Mouse (Mus musculus): ENCODE data around the gene Gm15217.

The Gm15217 gene

GRCm38 (mm10) chr14:46391621-46392170 is 12.5 kb downstream of the Gm15217 start:
- no peak for DNase-seq (ENCODE audit: low spot score in 2 of 2)

DNA sequence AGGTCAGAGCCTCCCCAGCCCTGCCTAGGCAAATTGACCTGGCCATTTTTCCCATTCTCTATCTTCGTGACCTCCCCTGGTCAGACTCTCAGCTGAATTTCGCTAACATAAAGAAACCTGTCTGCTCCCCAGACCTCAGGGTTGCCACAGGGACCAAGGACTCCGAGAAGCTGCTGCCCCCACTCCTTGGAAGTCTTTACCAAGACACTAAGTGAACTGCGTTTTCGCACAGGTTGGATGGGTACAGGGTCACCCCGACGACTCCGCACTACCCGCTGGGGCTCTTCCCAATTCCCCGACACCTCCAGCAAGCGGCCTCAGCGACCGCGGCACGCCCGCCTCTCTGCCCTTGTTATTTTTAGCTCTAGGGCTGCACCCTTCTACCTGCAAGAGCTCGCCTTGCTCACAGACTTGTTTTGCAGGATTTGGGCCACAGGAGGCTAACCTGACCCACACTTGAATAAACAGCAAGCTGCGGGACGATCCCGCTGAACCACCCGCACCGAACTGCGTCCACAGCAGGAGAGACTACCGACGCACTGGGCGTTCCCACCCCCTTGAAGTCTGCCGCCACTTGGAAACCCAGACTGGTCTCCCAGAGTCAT is 19.0 kb downstream of the Gm15217 start:
- no peak for DNase-seq (ENCODE audit: low spot score in 2 of 2)

GRCm38 (mm10) chr14:46399925-46400324 is 20.7 kb downstream of the Gm15217 start:
- no peak for DNase-seq (ENCODE audit: low spot score in 2 of 2)

- DNase-seq (ENCODE audit: low spot score in 2 of 2): no peak
These were observed 29.1 kb downstream of the Gm15217 start for GRCm38 (mm10) chr14:46408319-46408718.

DNA sequence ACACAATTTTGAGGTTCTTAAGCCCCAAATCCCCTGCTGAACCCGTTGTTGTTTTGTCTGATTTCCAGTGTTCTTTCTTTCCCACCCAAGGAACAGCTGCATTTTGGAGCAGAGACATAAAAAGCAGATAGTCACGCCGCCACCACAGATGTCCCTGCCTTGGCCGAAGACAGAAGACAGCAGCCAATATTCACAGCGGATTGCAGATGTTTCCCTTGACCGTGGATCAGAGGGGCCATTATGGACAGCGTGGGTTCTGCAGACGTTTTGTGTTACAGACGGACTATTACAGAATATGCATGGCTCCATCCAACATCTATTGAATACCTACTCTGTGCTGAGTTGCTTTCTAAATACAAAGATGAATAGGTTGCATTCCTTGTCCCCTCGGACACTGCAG is 29.8 kb downstream of the Gm15217 start:
- DNase-seq (ENCODE audit: low spot score in 2 of 2): no peak

GRCm38 (mm10) chr14:46410557-46411120 is 31.4 kb downstream of the Gm15217 start:
- no peak for DNase-seq (ENCODE audit: low spot score in 2 of 2)

DNA sequence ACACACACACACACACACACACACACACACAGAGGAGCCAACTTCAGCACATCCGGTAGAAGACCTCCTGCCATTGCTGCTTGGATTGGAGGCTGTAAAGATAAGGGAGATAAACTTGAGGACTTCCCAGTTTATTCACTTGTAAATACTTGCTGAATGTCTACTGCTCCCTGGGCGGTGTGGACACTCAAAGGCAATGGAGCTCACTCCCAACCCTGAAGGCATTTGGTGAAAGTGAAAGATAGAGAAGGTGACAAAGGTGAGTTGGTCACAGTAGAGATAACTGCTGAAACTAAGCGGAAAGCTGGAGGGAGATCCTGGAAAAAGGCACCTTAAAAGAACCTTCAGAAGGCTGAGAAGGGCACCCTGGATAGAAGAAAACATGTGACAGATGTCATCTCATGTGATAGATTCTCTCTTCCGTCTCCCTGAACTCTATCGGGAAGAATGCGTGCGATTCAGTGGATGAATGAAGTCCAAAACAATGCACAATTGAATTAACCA is 33.3 kb downstream of the Gm15217 start:
- no peak for DNase-seq (ENCODE audit: low spot score in 2 of 2)

DNA sequence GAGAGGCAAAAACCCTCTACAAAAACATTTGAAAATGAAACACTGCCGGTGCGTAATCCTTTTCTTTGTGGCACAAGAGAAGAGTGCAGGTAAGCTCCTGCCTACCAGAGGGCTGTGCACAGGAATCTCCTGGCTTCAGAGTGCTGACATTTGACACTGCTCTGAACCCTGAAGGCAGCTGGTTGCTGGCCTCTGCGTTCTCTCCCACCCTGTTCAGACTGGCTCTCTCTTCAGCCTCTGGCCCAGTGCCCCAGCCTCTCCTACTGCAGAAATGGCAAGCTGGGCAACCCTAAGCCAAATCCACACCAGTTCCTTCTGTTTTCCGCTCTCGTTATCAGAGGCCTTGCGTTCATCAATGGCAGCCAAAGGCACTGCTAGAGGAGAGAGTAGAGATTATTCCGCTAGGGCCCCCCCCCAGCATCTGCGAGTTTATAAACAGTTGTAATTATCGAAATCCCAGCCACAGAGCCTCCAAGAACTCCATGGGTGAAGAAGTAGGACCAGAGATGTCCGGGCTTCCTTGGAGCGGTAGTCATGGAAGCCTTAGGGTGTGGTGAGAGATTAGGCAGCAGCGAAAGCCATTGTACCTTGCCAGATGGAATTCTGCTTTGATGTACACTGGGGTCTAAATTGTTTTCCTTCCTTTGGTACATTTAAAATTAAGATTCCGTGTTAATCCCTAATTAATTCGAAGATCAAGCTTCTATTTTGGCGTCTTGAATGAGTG is 39.3 kb downstream of the Gm15217 start:
- no peak for DNase-seq (ENCODE audit: low spot score in 2 of 2)

DNA sequence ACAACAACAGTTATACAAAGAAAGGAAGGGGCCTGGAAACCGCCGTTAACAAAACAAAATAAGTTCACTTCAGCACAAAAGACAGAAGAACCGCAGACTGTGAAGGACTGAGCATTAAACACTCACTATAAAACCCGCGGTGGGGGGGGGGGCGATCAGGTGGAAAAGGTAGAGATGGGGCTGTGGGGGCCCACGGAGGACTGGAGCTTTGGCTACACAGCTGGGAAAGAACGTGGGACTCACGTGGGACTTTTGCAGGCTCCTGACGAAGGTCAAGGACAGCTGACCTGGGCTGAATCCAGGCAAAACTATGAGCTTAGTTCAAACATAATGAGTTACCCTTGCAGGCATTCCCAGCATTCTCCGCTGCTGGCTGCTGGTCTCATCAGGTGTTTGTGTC is 40.1 kb downstream of the Gm15217 start:
- DNase-seq (ENCODE audit: low spot score in 2 of 2): no peak

DNA sequence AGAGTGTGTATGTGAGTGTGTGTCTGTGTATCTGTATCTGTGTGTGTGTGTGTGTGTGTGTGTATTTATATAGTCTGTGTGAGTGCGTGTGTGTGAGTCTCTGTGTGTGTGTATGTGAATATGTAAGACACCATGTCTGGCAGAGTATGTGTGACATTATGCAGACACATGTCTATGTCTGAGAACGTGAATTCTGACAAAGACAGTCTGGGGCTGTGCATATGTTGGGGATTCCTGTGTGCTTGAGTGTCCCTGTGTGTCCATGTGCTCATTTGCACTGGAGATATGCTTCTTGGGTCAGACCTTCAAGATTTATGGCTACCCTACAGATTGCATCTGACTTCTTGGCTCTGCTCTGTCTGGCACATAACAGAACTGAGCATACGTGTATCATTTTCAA is 42.6 kb downstream of the Gm15217 start:
- DNase-seq (ENCODE audit: low spot score in 2 of 2): no peak

- DNase-seq (ENCODE audit: low spot score in 2 of 2): no peak
These were observed 48.0 kb downstream of the Gm15217 start for GRCm38 (mm10) chr14:46427251-46427650.

- DNase-seq (ENCODE audit: low spot score in 2 of 2): no peak
These were observed 51.0 kb downstream of the Gm15217 start for GRCm38 (mm10) chr14:46430231-46430630.
